Mouse (Mus musculus) heart, postnatal 0 days (tissue): ENCODE data around the gene Peak1. TPM values are rescaled to one million over a fixed set of nuclear protein-coding genes. Genes with fewer than 3 reads are reported as not detected.

Experiments used
- ATAC-seq: fragments of 200-750 bp; cut with Nextera tagmentation; 2 replicates; pipeline ENCODE4 v1.8.0; 2017; ENCODE audit warnings: low read depth, moderate number of reproducible peaks, moderate library complexity; ENCODE audit not compliant: insufficient read depth
- DNase-seq: peaks from one replicate; pipeline ENCODE4 v3.0.0-alpha.2; 2016; ENCODE audit warnings: low spot score
- H3K27ac ChIP-seq: fragments of 300-500 bp; sonication (generic); 2 replicates; pipeline ENCODE4 v1.5.1; 2014; ENCODE audit warnings: low read depth, mild to moderate bottlenecking
- H3K27me3 ChIP-seq: fragments of 300-500 bp; sonication (generic); 2 replicates; pipeline ENCODE4 v1.6.1; 2014; ENCODE audit warnings: low read length, mixed read lengths; ENCODE audit not compliant: control insufficient read depth, insufficient read depth
- H3K36me3 ChIP-seq: fragments of 300-500 bp; sonication (generic); replicated peaks from 2 replicates; pipeline ENCODE4 v1.6.1; 2014; ENCODE audit warnings: low read length, mixed read lengths; ENCODE audit not compliant: control insufficient read depth, insufficient read depth
- H3K4me1 ChIP-seq: fragments of 300-500 bp; sonication (generic); 2 replicates; pipeline ENCODE4 v1.6.1; 2014; ENCODE audit warnings: antibody characterized with exemption; ENCODE audit not compliant: control insufficient read depth, insufficient read depth
- H3K4me2 ChIP-seq: fragments of 300-500 bp; sonication (generic); 2 replicates; pipeline ENCODE4 v1.6.1; 2014; ENCODE audit warnings: low read depth, mild to moderate bottlenecking, low read length, moderate library complexity
- H3K4me3 ChIP-seq: fragments of 300-500 bp; sonication (generic); 2 replicates; pipeline ENCODE4 v1.5.1; 2014; ENCODE audit warnings: low read depth, low read length
- H3K9ac ChIP-seq: fragments of 300-500 bp; sonication (generic); replicated peaks from 2 replicates; pipeline ENCODE4 v1.6.1; 2014; ENCODE audit warnings: low read depth, low read length, mixed read lengths
- H3K9me3 ChIP-seq: fragments of 300-500 bp; sonication (generic); replicated peaks from 2 replicates; pipeline ENCODE4 v1.6.1; 2016; ENCODE audit warnings: low read length; ENCODE audit not compliant: control insufficient read depth
- CTCF ChIP-seq: IDR thresholded peaks from 2 replicates; pipeline ENCODE4 v1.5.1; 2016; ENCODE audit warnings: antibody characterized with exemption, control low read depth, low read depth
- EP300 ChIP-seq: IDR thresholded peaks from 2 replicates; pipeline ENCODE4 v1.6.1; 2016; ENCODE audit warnings: antibody characterized with exemption, low read depth
- WGBS: fragments of 180-500 bp; shearing (Covaris S2); extraction: QIAGEN DNeasy Blood & Tissue Kit; methylation state at CpG from one replicate; pipeline ENCODE4 v1.1.7; 2014; 5-methylcytosine and 5-hydroxymethylcytosine counted together
- polyA plus RNA-seq: library from polyadenylated mRNA; unstranded; fragments of >200 nt; fragmentation: Nextera tagmentation; extraction: Ambion mirVana; gene quantifications from 2 replicates; pipeline ENCODE4 v1.2.1, GENCODE M21; 2015
- total RNA-seq: library from RNA; depleted of rRNA; stranded (reverse); fragments of >200 nt; gene quantifications from 2 replicates; pipeline ENCODE4 v1.2.3, GENCODE M21; 2014; ENCODE audit warnings: low replicate concordance

Peak1 gene
- total and polyA plus RNA-seq, 2 experiments from 2014 or later: 8.1 to 19.7 TPM

GRCm38 (mm10) chr9:56374401-56374800 lies 43.5 kb downstream of the Peak1 start:
- DNase-seq (no peak), ATAC-seq (no peak)
- Histone ChIP-seq H3K9me3 (no peaks in the 10 kb centered on the region), H3K4me1 (peaks cover 17% of the 10 kb centered on the region), H3K27ac (no peak overlapping the region), H3K4me3 (no peak overlapping the region), H3K27me3 (no peaks in the 10 kb centered on the region), H3K9ac (no peak overlapping the region), H3K36me3 (0 out of 2 replicates have a peak, but pooled peaks cover 3% of the 10 kb centered on the region), H3K4me2 (no peak overlapping the region)
- 52% methylated on average over 4 of the region's 4 CpGs for WGBS
- TF ChIP-seq CTCF (no peak), EP300 (no peak)

- Histone ChIP-seq H3K4me2 (no peak overlapping the region), H3K27me3 (no peaks in the 10 kb centered on the region), H3K36me3 (0 out of 2 replicates have a peak, but pooled peaks cover 3% of the 10 kb centered on the region), H3K27ac (peak overlapping the region; percentile 46), H3K9me3 (no peaks in the 10 kb centered on the region), H3K4me1 (peaks cover 17% of the 10 kb centered on the region), H3K4me3 (no peak overlapping the region), H3K9ac (no peak overlapping the region)
- DNase-seq (no peak), ATAC-seq (no peak)
- no peak for TF ChIP-seq EP300
- TF ChIP-seq CTCF: no peak
- WGBS: 32% methylated on average over 5 of the region's 5 CpGs
Observed at GRCm38 (mm10) chr9:56370710-56371109, 47.2 kb downstream of the Peak1 start.

- Histone ChIP-seq H3K4me2 (peak overlapping the region; percentile 7; the same call in 1 of the 2 replicates), H3K4me1 (peaks cover 8% of the 10 kb centered on the region), H3K27me3 (no peaks in the 10 kb centered on the region), H3K36me3 (0 out of 2 replicates have a peak, but pooled peaks cover 3% of the 10 kb centered on the region), H3K9ac (no peak overlapping the region), H3K9me3 (no peaks in the 10 kb centered on the region), H3K27ac (peak overlapping the region; percentile 51; the same call in 1 of the 2 replicates), H3K4me3 (no peak overlapping the region)
- ATAC-seq (no peak), DNase-seq (peak; percentile 29)
- no peak for TF ChIP-seq EP300
- TF ChIP-seq CTCF: no peak
- 51% methylated on average over 3 of the region's 3 CpGs for WGBS
Observed at GRCm38 (mm10) chr9:56368814-56369213, 49.1 kb downstream of the Peak1 start.

DNA sequence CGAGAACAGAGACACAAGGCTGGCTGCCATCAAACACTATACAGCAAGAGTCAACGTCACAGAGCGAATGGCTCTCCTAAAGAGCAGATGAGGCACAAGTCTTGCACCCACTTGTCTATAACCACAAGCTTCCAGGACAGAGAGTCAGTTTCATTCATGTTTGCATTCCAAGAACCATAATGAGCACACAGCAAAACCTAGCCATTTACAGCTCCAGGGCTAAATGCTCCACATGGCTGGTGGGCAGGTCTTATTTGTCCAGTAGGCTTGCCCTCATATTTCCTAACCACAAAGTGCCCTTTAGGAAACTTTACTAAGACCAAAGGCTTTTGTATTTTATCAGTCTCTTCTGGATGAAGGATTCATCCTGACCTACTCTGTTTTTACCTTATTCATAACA lies 54.6 kb downstream of the Peak1 start:
- no peak for DNase-seq
- Histone ChIP-seq H3K27me3 (no peaks in the 10 kb centered on the region), H3K9me3 (no peaks in the 10 kb centered on the region), H3K27ac (no peak overlapping the region), H3K9ac (no peak overlapping the region), H3K4me3 (no peak overlapping the region), H3K4me1 (0 out of 2 replicates have a peak, but pooled peaks cover 6% of the 10 kb centered on the region), H3K36me3 (no peaks in the 10 kb centered on the region), H3K4me2 (no peak overlapping the region)
- TF ChIP-seq CTCF: no peak
- ATAC-seq: no peak
- WGBS: 93% methylated on average over 3 of the region's 3 CpGs

DNA sequence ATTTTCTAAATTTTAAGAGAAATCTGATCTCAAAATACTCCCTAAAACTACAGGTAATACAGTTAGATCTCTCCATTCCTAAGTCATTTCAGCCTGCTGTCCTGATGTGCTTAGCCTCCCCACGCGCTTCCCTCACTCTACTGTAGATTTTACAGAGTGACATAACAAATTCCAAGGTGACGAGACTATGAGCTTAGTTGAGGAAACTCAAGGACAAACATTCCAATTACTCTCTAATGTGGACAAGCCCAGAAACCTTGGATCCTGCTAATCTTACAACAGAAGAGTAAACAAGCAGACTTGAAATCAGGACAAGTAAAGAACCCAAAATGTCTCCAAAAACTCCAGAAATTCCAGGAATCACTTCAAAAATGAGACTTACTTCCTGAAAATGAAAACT lies 58.6 kb downstream of the Peak1 start:
- 51% methylated on average over 3 of the region's 3 CpGs for WGBS
- Histone ChIP-seq H3K4me3 (no peak overlapping the region), H3K4me1 (peaks cover 10% of the 10 kb centered on the region; the same call in 1 of the 2 replicates), H3K9me3 (no peaks in the 10 kb centered on the region), H3K27ac (no peak overlapping the region), H3K36me3 (no peaks in the 10 kb centered on the region), H3K4me2 (no peak overlapping the region), H3K27me3 (no peaks in the 10 kb centered on the region), H3K9ac (no peak overlapping the region)
- TF ChIP-seq EP300 (no peak), CTCF (no peak)
- ATAC-seq: no peak
- DNase-seq: no peak

DNA sequence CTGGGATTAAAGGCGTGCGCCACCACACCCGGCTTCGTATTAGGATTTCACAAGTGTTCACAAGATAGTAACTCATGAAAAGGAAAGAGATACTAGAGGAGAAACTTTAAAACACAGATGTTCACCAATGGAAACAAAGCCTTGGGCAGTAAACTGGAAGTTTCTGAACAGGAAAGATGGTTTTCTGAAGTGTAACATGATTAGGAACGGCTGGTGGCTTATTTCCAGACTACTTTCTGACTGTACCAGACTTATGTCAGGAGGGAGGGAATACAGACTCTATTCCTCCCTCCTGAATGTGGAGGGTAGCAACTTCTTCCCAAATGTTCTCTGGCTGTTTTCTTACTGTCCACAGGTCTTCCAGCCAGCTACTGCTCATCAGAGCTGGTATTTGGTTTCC lies 62.7 kb downstream of the Peak1 start:
- ATAC-seq (no peak), DNase-seq (no peak)
- no peak for TF ChIP-seq CTCF
- TF ChIP-seq EP300: no peak
- Histone ChIP-seq H3K4me1 (peaks cover 10% of the 10 kb centered on the region; the same call in 1 of the 2 replicates), H3K9me3 (no peaks in the 10 kb centered on the region), H3K27me3 (no peaks in the 10 kb centered on the region), H3K27ac (no peak overlapping the region), H3K36me3 (no peaks in the 10 kb centered on the region), H3K9ac (no peak overlapping the region), H3K4me3 (no peak overlapping the region), H3K4me2 (no peak overlapping the region)
- WGBS: 88% methylated on average over 5 of the region's 5 CpGs
